In genomic region chr17:23706212-23706611, GRCm38 (mm10) we compare ENCODE assay signal across 8 mouse cellular contexts. TPM values are rescaled to one million over a fixed set of nuclear protein-coding genes. Genes with fewer than 3 reads are reported as not detected.
A peak's percentile ranks its signal among the peaks of the same experiment; 100 is the strongest.
DNase-seq lines count a peak whose midpoint lies in the region; ATAC-seq and TF ChIP-seq lines count a peak whose summit lies in the region.

No protein-coding gene starts in this region.

- H3K9ac ChIP-seq in midbrain, embryonic 12.5 days (replicated peaks): no peak overlapping the region

- H3K27me3 ChIP-seq in midbrain, embryonic 12.5 days: peaks cover 31% of the 10 kb centered on the region

- intact Hi-C loops in heart, postnatal 25 days (cut with DNase I): loop anchor here (5.0 kb wide), 1 partner anchor 139 kb away; no protein-coding TSS in a partner anchor
- intact Hi-C loops in left cerebral cortex, adult 2 months (cut with DNase I): loop anchor here (2.0 to 10.0 kb wide), 3 partner anchors 45 to 511 kb away; partner anchors contain the start of genes Bicdl2 and Zfp40

- TF ChIP-seq CTCF in left cerebral cortex, adult 2 months (IDR thresholded peaks at IDR 0.05): peak; percentile 98

- H3K4me1 ChIP-seq in midbrain, embryonic 12.5 days: no peaks in the 10 kb centered on the region

- H3K9me3 ChIP-seq in midbrain, embryonic 12.5 days: no peaks in the 10 kb centered on the region

- no peak overlapping the region for H3K4me3 ChIP-seq in left cerebral cortex, adult 2 months
- no peak overlapping the region for H3K4me3 ChIP-seq in midbrain, embryonic 12.5 days

- H3K4me2 ChIP-seq in midbrain, embryonic 12.5 days (replicated peaks): no peak overlapping the region

- peak; percentile 58 to 82 for DNase-seq in heart, adult 18-20 months
- no peak for DNase-seq in heart, postnatal 25 days (ENCODE audit: low spot score)
- DNase-seq in cerebellum, adult 9-11 months: peak; percentile 79
- DNase-seq in frontal cortex, adult 2 months (ENCODE audit: extremely low spot score in 1 of 2, low spot score in 1 of 2): peak; percentile 41 to 83
- DNase-seq in induced T-regulatory cell, adult 2 months (ENCODE audit: low read depth): peak; percentile 86
- DNase-seq in left cerebral cortex, adult 2 months (ENCODE audit: extremely low spot score in 1 of 2, low spot score in 2 of 2): peak; percentile 72 to 78
- DNase-seq in spleen, adult 18-20 months: peak; percentile 38 to 75

- H3K36me3 ChIP-seq in midbrain, embryonic 12.5 days: no peaks in the 10 kb centered on the region

- H3K27ac ChIP-seq in left cerebral cortex, adult 2 months: no peak overlapping the region
- H3K27ac ChIP-seq in midbrain, embryonic 12.5 days (replicated peaks): no peak overlapping the region

- 0% methylated on average over 3 of the region's 3 CpGs for WGBS in midbrain, embryonic 12.5 days

- ATAC-seq in midbrain, embryonic 12.5 days (ENCODE audit: low FRiP score, low read depth): peak; percentile 41; the same call in 1 of the 2 replicates

RNA-seq across cellular contexts. Expression of gene 1520401A03Rik, which starts 16.4 kb away (rescaled TPM):
- not detected for total RNA-seq in heart, adult 18-20 months (2021)
- total RNA-seq in heart, postnatal 25 days (2021): not detected
- 0.13 and 0.24 TPM in 2 replicates for polyA plus RNA-seq in frontal cortex, adult 2 months (2012; rRNA removed)
- total RNA-seq in left cerebral cortex, adult 2 months (2021): under 1 TPM; 0.23 to 0.32 TPM
- polyA plus RNA-seq in midbrain, embryonic 12.5 days (2016; fragmentation: Nextera tagmentation; extraction: Ambion mirVana): 0.14 TPM in 1 of 2 replicates, not detected in the other

RNA-seq across cellular contexts. Expression of gene Pkmyt1, which starts 19.9 kb away (rescaled TPM):
- 1 to 10 TPM; 1.1 to 1.4 TPM for total RNA-seq in heart, adult 18-20 months (2021)
- total RNA-seq in heart, postnatal 25 days (2021): 1 to 10 TPM; 1.4 to 1.5 TPM
- polyA plus RNA-seq in frontal cortex, adult 2 months (2012; rRNA removed): 8.1 and 8.7 TPM in 2 replicates
- 1 to 10 TPM; 4.3 TPM for total RNA-seq in left cerebral cortex, adult 2 months (2021)
- polyA plus RNA-seq in midbrain, embryonic 12.5 days (2016; fragmentation: Nextera tagmentation; extraction: Ambion mirVana): 36.9 and 40.8 TPM in 2 replicates

RNA-seq across cellular contexts. Expression of gene Cldn9, which starts 22.4 kb away (rescaled TPM):
- not detected for total RNA-seq in heart, adult 18-20 months (2021)
- not detected for total RNA-seq in heart, postnatal 25 days (2021)
- 0.14 and 0.19 TPM in 2 replicates for polyA plus RNA-seq in frontal cortex, adult 2 months (2012; rRNA removed)
- total RNA-seq in left cerebral cortex, adult 2 months (2021): under 1 TPM in 1 of 2 experiments, not detected in 1; 0.23 TPM
- polyA plus RNA-seq in midbrain, embryonic 12.5 days (2016; fragmentation: Nextera tagmentation; extraction: Ambion mirVana): 0.84 TPM in 2 replicates

RNA-seq across cellular contexts. Expression of gene Cldn6, which starts 27.2 kb away (rescaled TPM):
- not detected for total RNA-seq in heart, adult 18-20 months (2021)
- not detected for total RNA-seq in heart, postnatal 25 days (2021)
- polyA plus RNA-seq in frontal cortex, adult 2 months (2012; rRNA removed): 0.08 and 0.17 TPM in 2 replicates
- total RNA-seq in left cerebral cortex, adult 2 months (2021): not detected
- 1.7 and 2.8 TPM in 2 replicates for polyA plus RNA-seq in midbrain, embryonic 12.5 days (2016; fragmentation: Nextera tagmentation; extraction: Ambion mirVana)

RNA-seq across cellular contexts. Expression of gene Tnfrsf12a, which starts 28.9 kb away (rescaled TPM):
- 10 to 100 TPM; 63.7 to 89.9 TPM for total RNA-seq in heart, adult 18-20 months (2021)
- 100 to 1,000 TPM in 1 of 2 experiments, 10 to 100 TPM in 1; 79.9 to 111 TPM for total RNA-seq in heart, postnatal 25 days (2021)
- 5.6 and 7.0 TPM in 2 replicates for polyA plus RNA-seq in frontal cortex, adult 2 months (2012; rRNA removed)
- 10 to 100 TPM; 10.3 to 14.3 TPM for total RNA-seq in left cerebral cortex, adult 2 months (2021)
- 2.2 and 2.5 TPM in 2 replicates for polyA plus RNA-seq in midbrain, embryonic 12.5 days (2016; fragmentation: Nextera tagmentation; extraction: Ambion mirVana)
